ENCODE assay signal across 9 mouse cellular contexts in genomic region chr12:112707573-112707869, GRCm38 (mm10). TPM values are rescaled to one million over a fixed set of nuclear protein-coding genes. Genes with fewer than 3 reads are reported as not detected.
DNase-seq lines count a peak whose midpoint lies in the region; ATAC-seq lines count a peak whose summit lies in the region.
"Had no signal": no experiment of that assay in that cellular context is flagged by ENCODE, and none has a peak within 500 bp of the region (broad histone marks: within the 10 kb centered on the region; RNA-seq: fewer than 3 reads in every experiment).

No protein-coding gene starts in this region.

- no peak overlapping the region for H3K4me2 ChIP-seq in neural tube, embryonic 12.5 days (replicated peaks)
- no peak overlapping the region for H3K4me2 ChIP-seq in hindbrain, embryonic 12.5 days (replicated peaks)
- no peak overlapping the region for H3K4me2 ChIP-seq in midbrain, embryonic 11.5 days

- peaks cover 14% of the 10 kb centered on the region; the same call in 1 of the 2 replicates for H3K27me3 ChIP-seq in neural tube, embryonic 12.5 days (replicated peaks)
- peaks cover 27% of the 10 kb centered on the region for H3K27me3 ChIP-seq in hindbrain, embryonic 12.5 days
- peaks cover 6% of the 10 kb centered on the region for H3K27me3 ChIP-seq in midbrain, embryonic 11.5 days (ENCODE audit: control insufficient read depth, insufficient read depth, low read length)

- no peak overlapping the region for H3K4me3 ChIP-seq in neural tube, embryonic 12.5 days
- no peak overlapping the region for H3K4me3 ChIP-seq in hindbrain, embryonic 12.5 days
- H3K4me3 ChIP-seq in midbrain, embryonic 11.5 days (ENCODE audit: low read depth, low read length): no peak overlapping the region
- H3K4me3 ChIP-seq: erythroblast, embryonic 14.5 days had no signal

- H3K9ac ChIP-seq in neural tube, embryonic 12.5 days: no peak overlapping the region
- no peak overlapping the region for H3K9ac ChIP-seq in hindbrain, embryonic 12.5 days
- H3K9ac ChIP-seq in midbrain, embryonic 11.5 days (ENCODE audit: low read length): no peak overlapping the region

- ATAC-seq in neural tube, embryonic 12.5 days (ENCODE audit: low FRiP score, low read depth): peak; percentile 22; the same call in 1 of the 2 replicates
- peak; percentile 24 for ATAC-seq in hindbrain, embryonic 12.5 days (ENCODE audit: low FRiP score)
- peak; percentile 20; the same call in 1 of the 2 replicates for ATAC-seq in midbrain, embryonic 11.5 days (ENCODE audit: low FRiP score)

- H3K9me3 ChIP-seq in neural tube, embryonic 12.5 days: no peaks in the 10 kb centered on the region
- H3K9me3 ChIP-seq in hindbrain, embryonic 12.5 days (replicated peaks): no peaks in the 10 kb centered on the region
- no peaks in the 10 kb centered on the region for H3K9me3 ChIP-seq in midbrain, embryonic 11.5 days (ENCODE audit: control insufficient read depth, low read length)

- H3K27ac ChIP-seq in neural tube, embryonic 12.5 days: no peak overlapping the region
- no peak overlapping the region for H3K27ac ChIP-seq in hindbrain, embryonic 12.5 days
- H3K27ac ChIP-seq in midbrain, embryonic 11.5 days (ENCODE audit: low read depth, low read length): no peak overlapping the region

- no peak for DNase-seq in neural tube, embryonic 10.5 days (ENCODE audit: extremely low spot score, low spot score)
- DNase-seq in midbrain, embryonic 11.5 days (ENCODE audit: low spot score, missing footprints): no peak
- no peak for DNase-seq in ovary, postnatal 36 days (ENCODE audit: low spot score)
- no peak for DNase-seq in gastrocnemius, adult 8-10 months (ENCODE audit: low spot score in 2 of 2)
- no peak for DNase-seq in thymus, postnatal 4 days

- H3K36me3 ChIP-seq in neural tube, embryonic 12.5 days: no peaks in the 10 kb centered on the region
- no peaks in the 10 kb centered on the region for H3K36me3 ChIP-seq in hindbrain, embryonic 12.5 days
- no peaks in the 10 kb centered on the region for H3K36me3 ChIP-seq in midbrain, embryonic 11.5 days (ENCODE audit: control insufficient read depth, insufficient read depth, low read length)

- H3K4me1 ChIP-seq in neural tube, embryonic 12.5 days: 0 out of 2 replicates have a peak, but pooled peaks cover 5% of the 10 kb centered on the region
- H3K4me1 ChIP-seq in hindbrain, embryonic 12.5 days: 0 out of 2 replicates have a peak, but pooled peaks cover 3% of the 10 kb centered on the region
- H3K4me1 ChIP-seq in midbrain, embryonic 11.5 days (ENCODE audit: control insufficient read depth, insufficient read depth, low read length): peaks cover 3% of the 10 kb centered on the region; the same call in 1 of the 2 replicates

- 34% methylated on average over 8 of the region's 8 CpGs for WGBS in neural tube, embryonic 12.5 days
- WGBS in hindbrain, embryonic 12.5 days: 18% methylated on average over 8 of the region's 8 CpGs
- WGBS in midbrain, embryonic 11.5 days: 30% methylated on average over 8 of the region's 8 CpGs

RNA-seq across cellular contexts. Expression of gene Cep170b, which starts 12.7 kb away (rescaled TPM):
- polyA plus RNA-seq in neural tube, embryonic 12.5 days (2016; fragmentation: Nextera tagmentation; extraction: Ambion mirVana): 22.2 and 23.2 TPM in 2 replicates
- 28.3 and 28.5 TPM in 2 replicates for polyA plus RNA-seq in hindbrain, embryonic 12.5 days (2016; fragmentation: Nextera tagmentation; extraction: Ambion mirVana)
- polyA plus RNA-seq in midbrain, embryonic 11.5 days (2014; fragmentation: Nextera tagmentation; extraction: Ambion mirVana): 5.2 and 5.5 TPM in 2 replicates
- total RNA-seq in gastrocnemius, adult 8-10 months (2022): 10 to 100 TPM in 3 of 4 experiments, 1 to 10 TPM in 1; 9.8 to 18.4 (median 12.5) TPM
- total RNA-seq: monocyte, adult 5-6 weeks had no signal

RNA-seq across cellular contexts. Expression of gene Zbtb42, which starts 28.9 kb away (rescaled TPM):
- polyA plus RNA-seq in neural tube, embryonic 12.5 days (2016; fragmentation: Nextera tagmentation; extraction: Ambion mirVana): 4.0 and 5.4 TPM in 2 replicates
- 5.8 and 7.5 TPM in 2 replicates for polyA plus RNA-seq in hindbrain, embryonic 12.5 days (2016; fragmentation: Nextera tagmentation; extraction: Ambion mirVana)
- 4.8 and 5.1 TPM in 2 replicates for polyA plus RNA-seq in midbrain, embryonic 11.5 days (2014; fragmentation: Nextera tagmentation; extraction: Ambion mirVana)
- total RNA-seq in gastrocnemius, adult 8-10 months (2022): under 1 TPM; 0.48 to 0.90 (median 0.58) TPM

RNA-seq across cellular contexts. Expression of gene Akt1, which starts 32.8 kb away (rescaled TPM):
- 184 and 201 TPM in 2 replicates for polyA plus RNA-seq in neural tube, embryonic 12.5 days (2016; fragmentation: Nextera tagmentation; extraction: Ambion mirVana)
- polyA plus RNA-seq in hindbrain, embryonic 12.5 days (2016; fragmentation: Nextera tagmentation; extraction: Ambion mirVana): 154 and 156 TPM in 2 replicates
- 62.5 and 82.6 TPM in 2 replicates for polyA plus RNA-seq in midbrain, embryonic 11.5 days (2014; fragmentation: Nextera tagmentation; extraction: Ambion mirVana)
- 10 to 100 TPM; 41.6 to 42.5 (median 42.0) TPM for total RNA-seq in gastrocnemius, adult 8-10 months (2022)

RNA-seq across cellular contexts. Expression of gene Pld4, which starts 52.9 kb away (rescaled TPM):
- 5.1 and 5.8 TPM in 2 replicates for polyA plus RNA-seq in neural tube, embryonic 12.5 days (2016; fragmentation: Nextera tagmentation; extraction: Ambion mirVana)
- polyA plus RNA-seq in hindbrain, embryonic 12.5 days (2016; fragmentation: Nextera tagmentation; extraction: Ambion mirVana): 5.0 and 5.4 TPM in 2 replicates
- polyA plus RNA-seq in midbrain, embryonic 11.5 days (2014; fragmentation: Nextera tagmentation; extraction: Ambion mirVana): 3.5 and 4.2 TPM in 2 replicates
- total RNA-seq in gastrocnemius, adult 8-10 months (2022): 1 to 10 TPM in 3 of 4 experiments, under 1 TPM in 1; 0.48 to 2.5 (median 1.7) TPM
